ENCODE assay signal across 9 mouse cellular contexts in the genomic region with DNA sequence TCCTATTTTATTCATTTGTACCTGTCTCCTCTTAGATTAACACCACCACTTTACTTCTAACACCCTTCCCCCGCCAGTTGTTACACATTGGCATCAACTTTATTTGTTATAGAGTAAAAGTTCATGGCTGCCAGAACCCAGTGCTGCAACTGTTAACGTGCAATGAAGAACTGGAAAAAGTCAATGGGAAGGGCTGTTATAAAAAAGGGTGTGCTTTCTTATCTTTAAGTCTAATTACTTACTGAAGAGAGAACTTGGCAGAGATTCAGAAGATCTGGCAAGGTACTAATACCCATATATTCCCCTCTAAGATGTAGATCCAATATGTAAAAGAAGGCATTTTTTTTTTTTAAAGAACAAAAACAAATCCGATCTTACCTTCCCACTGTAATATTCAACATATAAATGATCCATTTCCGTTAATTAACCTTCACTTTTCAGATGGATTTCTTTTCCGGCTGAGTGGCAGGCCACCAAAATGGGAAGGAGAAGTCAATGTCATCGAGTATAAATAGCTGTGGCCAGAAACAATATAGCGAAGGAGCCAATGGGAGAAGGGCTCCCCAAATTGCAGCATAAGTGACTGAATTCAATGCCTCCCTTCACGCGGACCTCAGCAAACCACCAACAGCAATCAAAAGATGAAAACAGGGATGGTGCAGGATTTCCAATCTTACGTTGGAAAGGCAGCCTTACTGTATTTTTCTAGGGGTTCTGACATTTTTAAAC. TPM values are rescaled to one million over a fixed set of nuclear protein-coding genes. Genes with fewer than 3 reads are reported as not detected.
DNase-seq lines count a peak whose midpoint lies in the region; ATAC-seq and TF ChIP-seq lines count a peak whose summit lies in the region.
"Had no signal": no experiment of that assay in that cellular context is flagged by ENCODE, and none has a peak within 500 bp of the region (broad histone marks: within the 10 kb centered on the region; RNA-seq: fewer than 3 reads in every experiment).

No protein-coding gene starts in this region.

- TF ChIP-seq CTCF in kidney, postnatal 0 days (IDR thresholded peaks at IDR 0.05; ENCODE audit: low read depth): no peak

- no peaks in the 10 kb centered on the region for H3K36me3 ChIP-seq in kidney, postnatal 0 days (ENCODE audit: insufficient read depth, low read length)
- H3K36me3 ChIP-seq in forebrain, embryonic 12.5 days (replicated peaks): no peaks in the 10 kb centered on the region
- H3K36me3 ChIP-seq in limb, embryonic 12.5 days: no peaks in the 10 kb centered on the region
- H3K36me3 ChIP-seq in neural tube, embryonic 14.5 days (ENCODE audit: control insufficient read depth, insufficient read depth, low read length): no peaks in the 10 kb centered on the region

- WGBS in kidney, postnatal 0 days: 72% methylated on average over 10 of the region's 10 CpGs
- 56% methylated on average over 10 of the region's 10 CpGs for WGBS in forebrain, embryonic 12.5 days
- WGBS in limb, embryonic 12.5 days: 80% methylated on average over 10 of the region's 10 CpGs
- WGBS in neural tube, embryonic 14.5 days: 69% methylated on average over 10 of the region's 10 CpGs

- 0 out of 2 replicates have a peak overlapping the region, but pooled peaks have one; percentile 85 for H3K4me2 ChIP-seq in kidney, postnatal 0 days (ENCODE audit: low read length)
- H3K4me2 ChIP-seq in forebrain, embryonic 12.5 days: peak overlapping the region; percentile 81; the same call in 1 of the 2 replicates
- peak overlapping the region; percentile 78 for H3K4me2 ChIP-seq in limb, embryonic 12.5 days
- H3K4me2 ChIP-seq in neural tube, embryonic 14.5 days (ENCODE audit: low read depth, low read length): peak overlapping the region; percentile 84

- no peak overlapping the region for H3K9ac ChIP-seq in kidney, postnatal 0 days (ENCODE audit: low read depth, low read length)
- no peak overlapping the region for H3K9ac ChIP-seq in forebrain, embryonic 12.5 days
- no peak overlapping the region for H3K9ac ChIP-seq in limb, embryonic 12.5 days (replicated peaks)
- no peak overlapping the region for H3K9ac ChIP-seq in neural tube, embryonic 14.5 days (replicated peaks; ENCODE audit: low read depth, low read length)

- H3K4me3 ChIP-seq in kidney, postnatal 0 days (replicated peaks; ENCODE audit: low read depth, low read length): no peak overlapping the region
- H3K4me3 ChIP-seq in forebrain, embryonic 12.5 days (replicated peaks): no peak overlapping the region
- no peak overlapping the region for H3K4me3 ChIP-seq in limb, embryonic 12.5 days (replicated peaks)
- H3K4me3 ChIP-seq in neural tube, embryonic 14.5 days (ENCODE audit: low read depth, low read length): peak overlapping the region; percentile 98; the same call in 1 of the 2 replicates

- H3K27me3 ChIP-seq in kidney, postnatal 0 days (ENCODE audit: insufficient read depth, low read length): no peaks in the 10 kb centered on the region
- H3K27me3 ChIP-seq in forebrain, embryonic 12.5 days: no peaks in the 10 kb centered on the region
- H3K27me3 ChIP-seq in limb, embryonic 12.5 days: no peaks in the 10 kb centered on the region
- H3K27me3 ChIP-seq in neural tube, embryonic 14.5 days (ENCODE audit: control insufficient read depth, insufficient read depth, low read length): no peaks in the 10 kb centered on the region

- H3K4me1 ChIP-seq in kidney, postnatal 0 days (replicated peaks; ENCODE audit: insufficient read depth, low read length): peaks cover 7% of the 10 kb centered on the region; the same call in 1 of the 2 replicates
- peaks cover 29% of the 10 kb centered on the region for H3K4me1 ChIP-seq in forebrain, embryonic 12.5 days
- H3K4me1 ChIP-seq in limb, embryonic 12.5 days (replicated peaks): peaks cover 25% of the 10 kb centered on the region
- H3K4me1 ChIP-seq in neural tube, embryonic 14.5 days (ENCODE audit: control insufficient read depth, insufficient read depth, low read length): peaks cover 21% of the 10 kb centered on the region

- DNase-seq in kidney, postnatal 0 days (ENCODE audit: low spot score): no peak
- DNase-seq in kidney, postnatal 10 days: no peak
- no peak for DNase-seq in urinary bladder, postnatal 10 days (ENCODE audit: low spot score)
- DNase-seq in layer of hippocampus, adult 9-11 months: no peak
- no peak for DNase-seq in T-cell, adult 2 months (ENCODE audit: low spot score)
- DNase-seq: kidney, postnatal 25 days had no signal

- H3K9me3 ChIP-seq in kidney, postnatal 0 days (replicated peaks; ENCODE audit: low read length): no peaks in the 10 kb centered on the region
- no peaks in the 10 kb centered on the region for H3K9me3 ChIP-seq in forebrain, embryonic 12.5 days
- no peaks in the 10 kb centered on the region for H3K9me3 ChIP-seq in limb, embryonic 12.5 days
- H3K9me3 ChIP-seq in neural tube, embryonic 14.5 days (ENCODE audit: control insufficient read depth, low read length): no peaks in the 10 kb centered on the region

- no peak overlapping the region for H3K27ac ChIP-seq in kidney, postnatal 0 days
- no peak overlapping the region for H3K27ac ChIP-seq in forebrain, embryonic 12.5 days
- H3K27ac ChIP-seq in limb, embryonic 12.5 days: no peak overlapping the region
- H3K27ac ChIP-seq in neural tube, embryonic 14.5 days (ENCODE audit: low read depth, low read length): no peak overlapping the region

- no peak for ATAC-seq in kidney, postnatal 0 days (replicated peaks; ENCODE audit: low FRiP score, low read depth)
- ATAC-seq in forebrain, embryonic 12.5 days (ENCODE audit: low FRiP score): no peak
- ATAC-seq in limb, embryonic 12.5 days (ENCODE audit: insufficient number of reproducible peaks, insufficient read depth, low FRiP score, low TSS enrichment, low read depth): no peak
- ATAC-seq in neural tube, embryonic 14.5 days (ENCODE audit: low read depth): no peak

RNA-seq across cellular contexts. Expression of a gene that starts 1.8 kb away (rescaled TPM):
- 13.1 and 13.7 TPM in 2 replicates for polyA plus RNA-seq in kidney, postnatal 0 days (2015; fragmentation: Nextera tagmentation; extraction: Ambion mirVana)
- 19.1 and 19.2 TPM in 2 replicates for polyA plus RNA-seq in forebrain, embryonic 12.5 days (2016; fragmentation: Nextera tagmentation; extraction: Ambion mirVana)
- polyA plus RNA-seq in limb, embryonic 12.5 days (2016; fragmentation: Nextera tagmentation; extraction: Ambion mirVana): 15.9 and 19.2 TPM in 2 replicates
- polyA plus RNA-seq in neural tube, embryonic 14.5 days (2014; fragmentation: Nextera tagmentation; extraction: Ambion mirVana): 23.5 and 29.6 TPM in 2 replicates

RNA-seq across cellular contexts. Expression of a gene that starts 33.3 kb away (rescaled TPM):
- 108 and 118 TPM in 2 replicates for polyA plus RNA-seq in kidney, postnatal 0 days (2015; fragmentation: Nextera tagmentation; extraction: Ambion mirVana)
- polyA plus RNA-seq in forebrain, embryonic 12.5 days (2016; fragmentation: Nextera tagmentation; extraction: Ambion mirVana): 209 and 215 TPM in 2 replicates
- polyA plus RNA-seq in limb, embryonic 12.5 days (2016; fragmentation: Nextera tagmentation; extraction: Ambion mirVana): 191 and 195 TPM in 2 replicates
- polyA plus RNA-seq in neural tube, embryonic 14.5 days (2014; fragmentation: Nextera tagmentation; extraction: Ambion mirVana): 110 and 131 TPM in 2 replicates
